Mouse (Mus musculus) C2C12 (cell line): ENCODE measurements at regions not wholly inside any gene's neighbourhood (a gene's known extent, or its start where the extent isn't known, plus 50 kb on each side); places are given as distances from the start of the nearest gene placed in this dataset.

Experiments
- H3K27me3 ChIP-seq: one replicate; pipeline ENCODE4 v1.6.1; 2011; ENCODE audit not compliant: control insufficient read depth, insufficient read depth, insufficient read length
- H3K36me3 ChIP-seq: one replicate; pipeline ENCODE4 v1.6.1; 2011; ENCODE audit not compliant: control insufficient read depth, insufficient read depth
- H3K4me3 ChIP-seq: one replicate; pipeline ENCODE4 v1.5.1; 2011; ENCODE audit warnings: mild to moderate bottlenecking, control low read depth; ENCODE audit not compliant: poor library complexity, insufficient read depth, severe bottlenecking
- H3K79me2 ChIP-seq: one replicate; pipeline ENCODE4 v1.6.1; 2011; ENCODE audit not compliant: control insufficient read depth, insufficient read depth
- H3K79me3 ChIP-seq: one replicate; pipeline ENCODE4 v1.6.1; 2011; ENCODE audit warnings: low read depth, control low read depth
- H3ac ChIP-seq: one replicate; pipeline ENCODE3; 2011; ENCODE audit warnings: low read depth; ENCODE audit not compliant: control insufficient read depth, insufficient read length
- CEBPB ChIP-seq: IDR thresholded peaks from one replicate; pipeline ENCODE4 v1.6.1; 2011; ENCODE audit warnings: low read depth, mild to moderate bottlenecking, control low read depth, moderate library complexity
- CTCF ChIP-seq: IDR thresholded peaks from one replicate; pipeline ENCODE4 v1.5.1; 2011; ENCODE audit not compliant: control insufficient read depth, insufficient read depth, insufficient read length
- FOSL1 ChIP-seq: IDR thresholded peaks from one replicate; pipeline ENCODE4 v1.8.0; 2011; ENCODE audit warnings: mild to moderate bottlenecking, low read length; ENCODE audit not compliant: poor library complexity, insufficient read depth, severe bottlenecking
- MAX ChIP-seq: IDR thresholded peaks from one replicate; pipeline ENCODE4 v1.6.1; 2011; ENCODE audit warnings: mild to moderate bottlenecking, control low read depth
- MYOD1 ChIP-seq: IDR thresholded peaks from one replicate; pipeline ENCODE4 v1.6.1; 2011; ENCODE audit warnings: low read depth; ENCODE audit not compliant: control insufficient read depth, insufficient read length
- MYOG ChIP-seq: IDR thresholded peaks from one replicate; pipeline ENCODE4 v1.6.1; 2011; ENCODE audit not compliant: control insufficient read depth, insufficient read length; ENCODE audit errors: extremely low read depth
- USF1 ChIP-seq: IDR thresholded peaks from one replicate; pipeline ENCODE4 v1.6.1; 2011; ENCODE audit warnings: low read depth, mild to moderate bottlenecking, control low read depth, moderate library complexity

- no peak for TF ChIP-seq MAX
- TF ChIP-seq FOSL1: no peak
- H3ac ChIP-seq: no peak overlapping the region
Observed at GRCm38 (mm10) chr11:45158282-45158681, 541.2 kb downstream of the Ebf1 start.

DNA sequence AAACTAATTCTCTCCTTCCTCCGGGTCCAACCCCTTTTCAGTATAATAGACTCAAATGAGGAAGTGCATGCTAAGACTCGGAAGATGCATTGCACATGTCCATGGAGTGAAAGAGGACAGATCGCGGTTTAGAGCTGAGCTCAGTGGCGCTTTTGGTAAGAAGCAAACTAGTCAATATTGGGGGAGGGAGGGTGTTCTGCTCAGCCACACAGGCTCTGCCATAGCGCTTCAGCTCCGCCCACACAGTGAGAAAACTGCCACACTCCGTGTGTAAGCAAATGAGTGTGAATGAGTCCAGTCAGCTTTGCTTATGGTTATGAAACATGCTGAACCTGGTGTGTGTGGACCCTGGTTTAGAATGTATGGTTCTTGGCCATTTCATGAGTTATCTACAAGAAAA, 543.8 kb downstream of the Ebf1 start:
- no peaks in the 10 kb centered on the region for H3K79me3 ChIP-seq
- H3K27me3 ChIP-seq: no peaks in the 10 kb centered on the region
- H3ac ChIP-seq: no peak overlapping the region
- no peaks in the 10 kb centered on the region for H3K36me3 ChIP-seq
- no peak overlapping the region for H3K4me3 ChIP-seq
- H3K79me2 ChIP-seq: no peaks in the 10 kb centered on the region
- TF ChIP-seq USF1: no peak
- no peak for TF ChIP-seq FOSL1

More at GRCm38 (mm10) chr11:45158282-45158681, 541.2 kb downstream of the Ebf1 start:
- Histone ChIP-seq H3K79me2 (no peaks in the 10 kb centered on the region), H3K27me3 (no peaks in the 10 kb centered on the region), H3K79me3 (no peaks in the 10 kb centered on the region), H3K4me3 (no peak overlapping the region), H3K36me3 (no peaks in the 10 kb centered on the region)

GRCm38 (mm10) chr11:45173546-45173945, 556.4 kb downstream of the Ebf1 start:
- Histone ChIP-seq H3K27me3 (no peaks in the 10 kb centered on the region), H3K4me3 (no peak overlapping the region)

GRCm38 (mm10) chr11:45174071-45174470, 557.0 kb downstream of the Ebf1 start:
- H3K36me3 ChIP-seq: no peaks in the 10 kb centered on the region
- no peaks in the 10 kb centered on the region for H3K79me2 ChIP-seq
- H3ac ChIP-seq: no peak overlapping the region
- no peak for TF ChIP-seq CEBPB
- TF ChIP-seq USF1: no peak
- no peak for TF ChIP-seq MAX
- TF ChIP-seq FOSL1: no peak
- no peak for TF ChIP-seq CTCF
- no peak for TF ChIP-seq MYOG
- no peak for TF ChIP-seq MYOD1
- H3K27me3 ChIP-seq: no peaks in the 10 kb centered on the region
- no peak overlapping the region for H3K4me3 ChIP-seq
- no peaks in the 10 kb centered on the region for H3K79me3 ChIP-seq

More at GRCm38 (mm10) chr11:45173546-45173945, 556.4 kb downstream of the Ebf1 start:
- Histone ChIP-seq H3K36me3 (no peaks in the 10 kb centered on the region), H3K79me3 (no peaks in the 10 kb centered on the region), H3K79me2 (no peaks in the 10 kb centered on the region), H3ac (no peak overlapping the region)
- no peak for TF ChIP-seq USF1

GRCm38 (mm10) chr11:45174811-45175798, 558.0 kb downstream of the Ebf1 start:
- Histone ChIP-seq H3K4me3 (no peak overlapping the region), H3K79me2 (no peaks in the 10 kb centered on the region), H3K79me3 (no peaks in the 10 kb centered on the region), H3K27me3 (no peaks in the 10 kb centered on the region), H3K36me3 (no peaks in the 10 kb centered on the region), H3ac (no peak overlapping the region)
- TF ChIP-seq USF1: no peak
- peak; percentile 18 for TF ChIP-seq MYOD1
- no peak for TF ChIP-seq MYOG
- TF ChIP-seq CTCF: no peak
- TF ChIP-seq FOSL1: no peak
- no peak for TF ChIP-seq MAX
- TF ChIP-seq CEBPB: peak; percentile 85

DNA sequence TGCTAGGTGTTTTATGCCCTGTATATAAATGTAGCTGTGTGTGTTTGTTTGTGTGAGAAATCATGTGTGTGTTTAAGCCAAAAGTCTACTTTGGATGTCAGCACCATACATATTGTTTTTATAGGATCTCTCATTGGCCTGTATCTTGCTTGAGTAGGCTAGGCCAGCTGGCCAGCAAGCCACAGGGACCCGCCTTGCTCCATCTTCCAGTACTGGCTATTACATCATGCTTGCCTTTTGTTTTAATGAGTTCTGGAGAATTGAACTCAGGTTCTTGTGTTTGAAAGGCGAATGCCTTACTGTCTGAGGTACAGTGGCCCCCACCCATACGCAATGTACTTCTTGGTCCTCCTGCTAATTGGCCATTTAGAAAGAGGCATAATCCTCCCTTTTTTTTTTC, 559.9 kb downstream of the Ebf1 start:
- Histone ChIP-seq H3ac (no peak overlapping the region), H3K4me3 (no peak overlapping the region), H3K79me2 (no peaks in the 10 kb centered on the region), H3K27me3 (no peaks in the 10 kb centered on the region), H3K79me3 (no peaks in the 10 kb centered on the region), H3K36me3 (no peaks in the 10 kb centered on the region)
- TF ChIP-seq MAX (no peak), FOSL1 (no peak), MYOD1 (no peak), USF1 (no peak), CEBPB (no peak), MYOG (no peak), CTCF (no peak)
